Mouse (Mus musculus): ENCODE data around the gene Pcgf3.

DNA sequence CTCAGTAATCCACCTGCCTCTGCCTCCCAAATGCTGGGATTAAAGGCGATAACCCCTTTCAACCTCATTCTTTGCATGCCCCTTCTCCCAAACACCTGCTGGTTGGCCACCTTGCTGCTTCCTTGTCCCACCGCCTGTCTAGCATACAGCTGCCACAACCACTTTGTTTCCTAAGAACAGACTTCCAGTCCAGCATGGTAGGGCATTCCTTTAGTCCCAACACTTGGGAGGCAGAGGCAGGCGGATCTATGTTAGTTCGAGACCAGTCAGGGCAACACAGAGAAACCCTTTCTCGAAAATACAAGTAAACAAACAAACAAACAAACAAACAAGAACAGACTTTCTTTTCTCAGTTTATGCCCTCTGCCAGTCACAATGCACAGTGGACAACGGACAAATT is 571 bp upstream of the Pcgf3 start:
- TF ChIP-seq CTCF (IDR thresholded peaks at IDR 0.05; ENCODE audit: borderline replicate concordance, control insufficient read depth, extremely low read depth, insufficient read depth, low read length, poor library complexity) (no peak), POLR2A (IDR thresholded peaks at IDR 0.05; ENCODE audit: control insufficient read depth, extremely low read depth, insufficient read depth, low read length, poor library complexity) (no peak)

Data from thymus, adult 2 months (tissue).